Mouse (Mus musculus) hindbrain, embryonic 10.5 days (tissue): ENCODE data around the gene 4930579F01Rik. TPM values are rescaled to one million over a fixed set of nuclear protein-coding genes. Genes with fewer than 3 reads are reported as not detected.

Source experiments
- DNase-seq: peaks from one replicate; pipeline ENCODE4 v3.0.0-alpha.2; 2017; ENCODE audit warnings: low spot score
- H3K27ac ChIP-seq: fragments of 300-500 bp; sonication (generic); 2 replicates; pipeline ENCODE4 v1.5.1; 2016; ENCODE audit warnings: mild to moderate bottlenecking, moderate library complexity
- H3K27me3 ChIP-seq: fragments of 300-500 bp; sonication (generic); 2 replicates; pipeline ENCODE4 v1.6.1; 2016; ENCODE audit warnings: mild to moderate bottlenecking; ENCODE audit not compliant: poor library complexity, insufficient read depth, severe bottlenecking
- H3K36me3 ChIP-seq: fragments of 300-500 bp; sonication (generic); 2 replicates; pipeline ENCODE4 v1.6.1; 2016; ENCODE audit warnings: mild to moderate bottlenecking, moderate library complexity
- H3K4me1 ChIP-seq: fragments of 300-500 bp; sonication (generic); replicated peaks from 2 replicates; pipeline ENCODE4 v1.6.1; 2016; ENCODE audit warnings: mild to moderate bottlenecking
- H3K4me3 ChIP-seq: fragments of 300-500 bp; sonication (generic); 2 replicates; pipeline ENCODE4 v1.5.1; 2016; ENCODE audit warnings: mild to moderate bottlenecking, moderate library complexity
- H3K9me3 ChIP-seq: fragments of 300-500 bp; sonication (generic); 2 replicates; pipeline ENCODE4 v1.6.1; 2016; ENCODE audit warnings: mild to moderate bottlenecking, moderate library complexity
- WGBS: fragments of 180-500 bp; shearing (Covaris S2); methylation state at CpG from one replicate; pipeline ENCODE4 v1.1.7; 2016; 5-methylcytosine and 5-hydroxymethylcytosine counted together
- polyA plus RNA-seq: library from polyadenylated mRNA; unstranded; fragments of >200 nt; fragmentation: Nextera tagmentation; extraction: Ambion mirVana; gene quantifications from 2 replicates; pipeline ENCODE4 v1.2.1, GENCODE M21; 2016

4930579F01Rik gene
- polyA plus RNA-seq, 1 experiment from 2014 or later: not detected

DNA sequence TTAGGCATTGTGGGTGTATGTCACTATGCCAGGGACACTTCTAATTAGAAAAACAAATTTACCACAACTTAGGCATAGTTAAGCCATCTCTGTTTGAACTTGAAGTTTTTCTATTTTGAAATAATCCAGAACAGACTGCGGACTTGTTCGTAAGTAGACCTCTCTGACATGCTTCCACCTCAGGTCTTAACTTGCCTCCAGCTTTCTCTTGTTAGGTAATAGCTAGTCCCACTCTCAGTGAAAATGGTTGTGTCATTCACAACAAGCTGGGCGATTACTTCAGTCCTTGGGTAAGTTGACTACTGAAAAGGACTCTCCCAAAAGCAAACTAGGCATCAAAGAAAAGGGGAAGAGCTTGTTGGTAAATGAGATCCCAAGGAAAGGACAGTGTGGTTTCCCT lies 15.2 kb upstream of the 4930579F01Rik start:
- no peak overlapping the region for H3K27ac ChIP-seq
- H3K9me3 ChIP-seq: peaks cover 3% of the 10 kb centered on the region; the same call in 1 of the 2 replicates
- no peaks in the 10 kb centered on the region for H3K27me3 ChIP-seq
- DNase-seq: no peak
- WGBS: 92% methylated on average over 3 of the region's 3 CpGs
- no peak overlapping the region for H3K4me3 ChIP-seq
- no peaks in the 10 kb centered on the region for H3K4me1 ChIP-seq
- H3K36me3 ChIP-seq: no peaks in the 10 kb centered on the region

DNA sequence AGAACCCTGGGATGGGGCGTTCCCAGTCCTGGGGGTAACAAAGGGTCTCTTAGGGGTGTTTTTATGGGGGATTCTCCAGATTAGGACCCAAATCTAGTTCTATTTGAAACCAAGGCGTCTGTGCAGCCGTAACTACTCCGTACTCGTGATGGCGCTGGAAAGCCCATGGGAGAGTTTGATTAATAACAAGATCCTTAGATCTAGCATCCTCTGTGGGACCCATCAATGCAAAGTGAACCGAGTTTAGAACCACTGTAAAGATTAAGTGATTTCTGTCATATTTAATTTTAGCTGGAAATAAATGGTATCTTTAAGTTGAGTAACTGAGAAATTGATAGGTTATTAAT lies 5.1 kb upstream of the 4930579F01Rik start:
- Histone ChIP-seq H3K4me1 (no peaks in the 10 kb centered on the region), H3K36me3 (no peaks in the 10 kb centered on the region), H3K9me3 (no peaks in the 10 kb centered on the region), H3K27me3 (no peaks in the 10 kb centered on the region), H3K27ac (peak overlapping the region; percentile 75; the same call in 1 of the 2 replicates), H3K4me3 (0 out of 2 replicates have a peak overlapping the region, but pooled peaks have one; percentile 36)
- 80% methylated on average over 7 of the region's 7 CpGs for WGBS
- no peak for DNase-seq

DNA sequence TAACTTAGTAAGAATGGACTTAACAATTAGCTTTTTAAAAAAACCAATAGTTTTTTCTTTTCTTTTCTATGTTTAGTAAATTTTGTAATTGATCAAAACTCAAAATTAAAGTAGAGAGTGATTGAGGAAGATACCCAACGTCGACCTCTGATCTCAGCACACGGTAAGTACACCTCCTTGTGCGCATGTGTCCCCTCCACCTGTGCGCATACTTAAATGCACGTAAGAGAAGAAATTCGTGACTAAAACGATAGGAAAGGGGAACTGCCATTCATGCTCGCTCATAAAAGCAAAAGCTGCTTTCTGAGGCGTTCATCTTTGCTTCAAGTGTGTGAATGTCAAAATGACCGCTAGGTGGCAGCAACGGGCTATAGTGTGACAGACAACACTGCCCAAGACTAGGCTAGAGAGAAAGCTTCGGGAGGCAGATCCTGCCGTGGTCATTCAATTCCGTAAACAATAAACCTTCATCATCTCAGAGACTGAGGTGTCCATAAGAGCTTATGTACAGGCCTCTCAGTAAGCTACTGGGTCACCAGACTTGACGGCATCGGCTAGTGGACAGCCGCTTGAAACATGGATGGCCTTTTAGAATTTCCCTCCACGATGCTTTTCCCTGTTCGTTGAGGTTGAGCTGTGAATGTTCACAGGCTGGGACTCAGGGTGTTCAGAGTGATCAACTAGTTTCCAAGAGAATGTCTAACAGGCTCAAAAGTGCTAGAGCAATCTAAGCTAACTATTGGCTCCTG lies 4.5 kb upstream of the 4930579F01Rik start:
- Histone ChIP-seq H3K4me1 (no peaks in the 10 kb centered on the region), H3K9me3 (no peaks in the 10 kb centered on the region), H3K4me3 (peak overlapping the region; percentile 36), H3K27ac (peak overlapping the region; percentile 75), H3K27me3 (no peaks in the 10 kb centered on the region), H3K36me3 (no peaks in the 10 kb centered on the region)
- WGBS: 31% methylated on average over 20 of the region's 20 CpGs
- DNase-seq: peak; percentile 89

DNA sequence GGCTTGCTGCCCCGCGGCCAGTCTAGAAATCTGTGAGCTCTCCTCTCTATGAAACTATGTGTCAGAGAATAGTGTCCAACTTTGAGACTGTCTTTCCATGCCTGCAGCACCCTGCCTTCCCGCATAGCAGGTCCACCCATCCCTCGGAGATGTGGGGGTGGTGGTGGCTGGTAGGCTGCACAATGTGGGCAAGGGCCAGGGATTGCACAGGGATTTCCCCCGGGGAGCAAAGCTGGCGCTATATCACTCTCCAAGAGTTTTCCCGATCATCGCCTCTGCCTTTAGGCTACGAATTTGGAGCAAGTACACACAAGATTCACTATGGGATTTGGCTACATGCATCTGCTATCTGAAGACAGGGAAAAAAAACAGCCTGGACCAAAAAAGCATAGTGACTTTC lies 3.9 kb upstream of the 4930579F01Rik start:
- DNase-seq: no peak
- Histone ChIP-seq H3K9me3 (no peaks in the 10 kb centered on the region), H3K4me3 (no peak overlapping the region), H3K36me3 (no peaks in the 10 kb centered on the region), H3K27ac (no peak overlapping the region), H3K4me1 (no peaks in the 10 kb centered on the region), H3K27me3 (no peaks in the 10 kb centered on the region)
- WGBS: 71% methylated on average over 9 of the region's 9 CpGs

- H3K4me3 ChIP-seq: no peak overlapping the region
- no peak overlapping the region for H3K27ac ChIP-seq
- no peaks in the 10 kb centered on the region for H3K36me3 ChIP-seq
- WGBS: 81% methylated on average over 14 of the region's 14 CpGs
- DNase-seq: no peak
- no peaks in the 10 kb centered on the region for H3K9me3 ChIP-seq
- H3K27me3 ChIP-seq: no peaks in the 10 kb centered on the region
- H3K4me1 ChIP-seq: no peaks in the 10 kb centered on the region
Observed at GRCm38 (mm10) chr3:138197093-138197492, 3.5 kb upstream of the 4930579F01Rik start.

DNA sequence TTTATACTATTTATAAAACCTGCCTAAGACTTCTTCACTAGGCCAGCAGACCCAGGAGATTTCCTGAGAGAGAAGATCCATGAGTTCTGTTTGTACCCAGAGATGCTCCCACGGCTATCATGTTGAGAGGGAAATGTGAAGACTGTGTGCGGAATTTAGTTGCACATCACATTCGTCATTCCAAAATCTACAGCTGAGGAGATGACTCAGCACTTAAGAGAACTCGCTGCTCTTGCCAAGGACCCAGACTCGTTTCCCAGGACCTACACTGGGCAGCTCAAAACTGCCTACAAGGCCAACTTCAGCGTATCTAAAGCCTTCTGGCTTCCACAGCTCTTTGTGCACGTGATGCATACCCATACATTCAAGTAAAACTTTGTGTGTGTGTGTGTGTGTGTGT lies 1.4 kb downstream of the 4930579F01Rik start:
- no peak for DNase-seq
- no peaks in the 10 kb centered on the region for H3K4me1 ChIP-seq
- no peaks in the 10 kb centered on the region for H3K36me3 ChIP-seq
- H3K9me3 ChIP-seq: no peaks in the 10 kb centered on the region
- no peak overlapping the region for H3K4me3 ChIP-seq
- H3K27me3 ChIP-seq: no peaks in the 10 kb centered on the region
- no peak overlapping the region for H3K27ac ChIP-seq
- 89% methylated on average over 7 of the region's 7 CpGs for WGBS

DNA sequence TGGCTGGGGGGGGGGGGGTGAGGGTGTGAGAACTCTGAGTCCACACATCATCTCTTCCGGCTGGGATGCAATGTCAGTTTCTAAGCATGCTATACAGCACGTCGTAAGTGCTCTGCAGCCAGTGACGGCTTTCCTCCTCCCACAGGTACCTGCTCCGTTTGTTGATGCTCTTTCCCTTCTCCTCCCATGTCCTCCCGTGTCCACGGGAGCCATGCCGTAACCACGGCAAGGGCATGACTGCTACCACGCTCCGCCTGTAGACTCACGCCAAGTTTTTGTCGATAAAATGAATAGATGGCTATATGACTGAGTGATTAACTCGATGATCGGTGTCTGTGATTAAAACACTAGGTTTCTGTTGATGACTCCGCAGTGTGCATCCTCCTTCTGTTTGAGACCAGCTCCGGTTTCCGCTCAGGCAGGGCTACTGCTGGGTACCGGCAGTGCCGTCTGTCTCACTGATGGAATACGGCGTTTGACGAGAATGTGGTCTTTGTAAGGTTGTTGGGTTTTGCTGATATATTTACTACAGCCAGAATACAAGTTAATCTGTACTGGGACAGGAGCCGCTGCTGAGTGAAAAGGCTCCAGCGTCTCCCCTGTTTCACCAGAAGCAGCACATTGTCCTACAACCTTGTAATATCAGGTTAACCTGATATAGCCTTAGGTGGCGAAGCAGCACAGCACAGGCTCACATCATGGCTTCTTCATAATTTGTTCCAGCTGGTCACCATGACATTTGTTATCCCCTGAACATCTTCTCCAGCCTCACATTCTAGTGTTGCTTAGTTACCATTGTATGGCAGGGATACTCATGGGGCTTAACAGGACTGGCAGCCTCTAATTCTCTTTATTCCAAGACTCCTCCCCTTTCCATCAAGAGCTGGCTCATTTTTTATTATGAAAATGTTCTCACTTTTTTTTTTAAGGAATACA lies 7.4 kb downstream of the 4930579F01Rik start:
- no peaks in the 10 kb centered on the region for H3K9me3 ChIP-seq
- DNase-seq: no peak
- H3K27ac ChIP-seq: peak overlapping the region; percentile 50; the same call in 1 of the 2 replicates
- H3K36me3 ChIP-seq: no peaks in the 10 kb centered on the region
- peaks cover 13% of the 10 kb centered on the region; the same call in 1 of the 2 replicates for H3K4me1 ChIP-seq
- H3K4me3 ChIP-seq: no peak overlapping the region
- WGBS: 89% methylated on average over 26 of the region's 26 CpGs
- no peaks in the 10 kb centered on the region for H3K27me3 ChIP-seq

- DNase-seq: no peak
- H3K4me3 ChIP-seq: no peak overlapping the region
- 81% methylated on average over 4 of the region's 4 CpGs for WGBS
Observed at GRCm38 (mm10) chr3:138185290-138185689, 8.3 kb downstream of the 4930579F01Rik start.

DNA sequence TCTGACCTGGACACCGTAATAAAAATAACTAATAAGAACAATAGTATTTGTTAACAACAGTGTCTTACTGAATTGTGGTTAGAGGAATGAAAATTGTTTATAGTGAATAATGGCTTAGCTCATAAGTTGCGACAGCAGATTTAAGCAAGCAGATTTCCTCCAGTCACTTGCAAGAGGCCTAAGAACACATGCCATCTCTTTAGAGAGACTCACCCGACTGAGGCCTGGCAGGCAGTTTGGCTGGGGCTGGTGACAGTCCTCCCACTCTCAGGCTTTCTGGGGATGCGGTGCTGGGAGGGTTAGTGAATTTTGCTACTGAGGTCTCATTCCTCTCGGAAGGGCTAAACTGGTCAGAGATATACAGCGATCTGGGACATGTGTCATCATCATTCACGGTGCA lies 10.3 kb downstream of the 4930579F01Rik start:
- Histone ChIP-seq H3K36me3 (no peaks in the 10 kb centered on the region), H3K4me1 (peaks cover 13% of the 10 kb centered on the region; the same call in 1 of the 2 replicates), H3K4me3 (no peak overlapping the region), H3K27me3 (no peaks in the 10 kb centered on the region), H3K9me3 (no peaks in the 10 kb centered on the region), H3K27ac (no peak overlapping the region)
- WGBS: 90% methylated on average over 7 of the region's 7 CpGs
- no peak for DNase-seq

More at GRCm38 (mm10) chr3:138185290-138185689, 8.3 kb downstream of the 4930579F01Rik start:
- Histone ChIP-seq H3K27ac (no peak overlapping the region), H3K36me3 (no peaks in the 10 kb centered on the region), H3K9me3 (no peaks in the 10 kb centered on the region), H3K4me1 (peaks cover 13% of the 10 kb centered on the region; the same call in 1 of the 2 replicates), H3K27me3 (no peaks in the 10 kb centered on the region)

- 87% methylated on average over 2 of the region's 2 CpGs for WGBS
- no peaks in the 10 kb centered on the region for H3K9me3 ChIP-seq
- no peak overlapping the region for H3K4me3 ChIP-seq
- H3K36me3 ChIP-seq: no peaks in the 10 kb centered on the region
- no peak for DNase-seq
- peaks cover 13% of the 10 kb centered on the region; the same call in 1 of the 2 replicates for H3K4me1 ChIP-seq
- no peak overlapping the region for H3K27ac ChIP-seq
- H3K27me3 ChIP-seq: no peaks in the 10 kb centered on the region
Observed at GRCm38 (mm10) chr3:138182019-138182418, 11.6 kb downstream of the 4930579F01Rik start.

GRCm38 (mm10) chr3:138175551-138175950 lies 18.1 kb downstream of the 4930579F01Rik start:
- H3K4me3 ChIP-seq: no peak overlapping the region
- no peaks in the 10 kb centered on the region for H3K4me1 ChIP-seq
- no peaks in the 10 kb centered on the region for H3K27me3 ChIP-seq
- peaks cover 3% of the 10 kb centered on the region; the same call in 1 of the 2 replicates for H3K9me3 ChIP-seq
- no peak overlapping the region for H3K27ac ChIP-seq
- 89% methylated on average over 6 of the region's 6 CpGs for WGBS
- no peaks in the 10 kb centered on the region for H3K36me3 ChIP-seq
- no peak for DNase-seq

GRCm38 (mm10) chr3:138173291-138173690 lies 20.3 kb downstream of the 4930579F01Rik start:
- 78% methylated on average over 10 of the region's 10 CpGs for WGBS
- DNase-seq: no peak
- no peak overlapping the region for H3K27ac ChIP-seq

More at GRCm38 (mm10) chr3:138173291-138173690, 20.3 kb downstream of the 4930579F01Rik start:
- H3K27me3 ChIP-seq: no peaks in the 10 kb centered on the region
- no peaks in the 10 kb centered on the region for H3K36me3 ChIP-seq
- no peaks in the 10 kb centered on the region for H3K4me1 ChIP-seq
- peaks cover 3% of the 10 kb centered on the region; the same call in 1 of the 2 replicates for H3K9me3 ChIP-seq
- no peak overlapping the region for H3K4me3 ChIP-seq
